Mouse (Mus musculus): Measurements from ENCODE around the gene Epha1.

DNA sequence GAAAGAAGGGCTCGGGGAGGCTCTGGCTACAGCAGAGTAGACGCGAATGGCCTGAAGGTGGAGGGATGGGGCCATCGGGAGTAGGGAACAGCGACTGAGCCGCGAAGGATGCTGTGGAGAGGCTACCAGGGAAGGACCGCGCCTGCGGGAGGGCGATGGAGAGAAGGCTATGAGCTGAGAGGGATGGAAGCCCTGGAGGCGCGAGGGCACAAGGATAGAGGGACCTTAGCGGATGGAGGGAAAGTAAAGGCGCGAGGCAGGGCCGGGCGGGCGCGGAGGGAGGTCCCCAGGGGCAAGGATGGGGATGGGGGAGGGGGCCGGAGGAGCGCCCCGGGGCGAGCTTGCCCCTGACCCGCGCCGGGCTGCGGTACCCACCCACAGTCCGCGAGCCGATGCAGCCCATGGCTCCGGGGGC, 49.0 kb downstream of the Epha1 start:
- no peak for TF ChIP-seq POLR2A (IDR thresholded peaks at IDR 0.05; ENCODE audit: low read depth, low read length)
- TF ChIP-seq CTCF (conservative IDR thresholded peaks at IDR 0.05 in 1 of 2, IDR thresholded peaks at IDR 0.05 in 1 of 2; ENCODE audit: low read depth in 2 of 2, low read length in 2 of 2) = no peak
- no peak for TF ChIP-seq ZC3H11A (IDR thresholded peaks at IDR 0.05; ENCODE audit: low read depth, low read length)
- no peak for TF ChIP-seq EP300 (IDR thresholded peaks at IDR 0.05; ENCODE audit: low read length)
- TF ChIP-seq ZKSCAN1 (IDR thresholded peaks at IDR 0.05; ENCODE audit: borderline replicate concordance, low read depth, low read length) = no peak

Measured in CH12.LX (cell line).